Mouse (Mus musculus) embryo, embryonic 10 days (tissue): ENCODE results near the gene Lurap1.

Source experiments
- DNase-seq: peaks from one replicate; pipeline ENCODE4 v3.0.0-alpha.2; 2015; ENCODE audit warnings: low spot score

Gene Lurap1

DNA sequence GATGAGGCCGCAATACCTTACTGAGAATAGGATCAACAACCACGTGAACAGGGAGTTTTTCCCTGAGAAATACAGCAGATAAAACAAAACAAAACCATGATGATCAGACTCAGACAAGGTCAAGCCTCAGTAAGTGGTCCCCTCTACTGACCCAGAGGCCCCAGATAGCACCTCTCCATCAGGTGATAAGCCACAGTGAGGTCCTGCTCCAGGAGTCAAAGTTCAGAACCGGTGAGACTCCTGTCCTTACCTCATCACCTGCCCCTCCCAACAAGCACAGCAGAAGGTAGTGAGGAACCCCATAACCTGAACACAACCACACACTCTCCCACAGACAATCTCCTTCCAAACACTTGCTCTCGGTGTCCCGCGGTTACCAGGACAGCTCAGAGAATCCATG lies 40.4 kb downstream of the Lurap1 start:
- no peak for DNase-seq

DNA sequence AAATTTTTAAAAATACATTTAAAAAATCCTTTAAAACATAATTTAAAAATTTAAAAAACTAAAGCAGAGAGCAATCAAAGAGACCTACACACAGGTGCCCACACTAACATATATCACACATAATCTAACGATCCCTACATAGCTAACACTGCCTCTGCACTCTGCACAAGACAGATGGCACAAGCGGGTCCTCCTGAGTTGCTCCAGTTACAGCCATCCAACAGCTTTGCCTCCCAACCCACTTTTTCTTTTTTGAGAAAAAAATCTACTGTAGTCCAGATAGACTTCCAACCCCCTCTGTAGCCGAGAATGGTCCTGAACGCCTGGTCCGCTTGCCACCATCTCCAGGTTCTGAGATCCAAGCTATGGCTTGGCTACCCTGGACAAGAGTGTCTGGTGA lies 45.9 kb downstream of the Lurap1 start:
- DNase-seq = no peak

DNA sequence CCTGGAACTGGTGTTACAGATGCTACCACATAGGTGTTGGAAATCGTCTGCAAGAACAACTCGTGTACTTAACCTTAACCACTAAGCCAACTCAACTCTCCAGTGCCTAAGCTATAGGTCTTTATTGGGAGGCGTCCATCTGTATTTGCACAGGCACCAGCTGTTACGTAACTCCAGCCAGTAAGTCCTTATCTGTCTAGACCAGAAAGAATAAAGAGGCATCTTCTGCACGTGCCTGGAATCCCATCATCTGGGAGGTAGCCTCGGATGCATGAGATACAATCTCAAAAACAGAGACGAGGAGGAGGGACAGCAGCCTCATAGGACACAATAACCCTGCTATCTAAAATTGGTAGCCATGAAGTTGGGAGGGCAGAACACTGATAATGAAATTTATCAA lies 50.2 kb downstream of the Lurap1 start:
- no peak for DNase-seq

DNA sequence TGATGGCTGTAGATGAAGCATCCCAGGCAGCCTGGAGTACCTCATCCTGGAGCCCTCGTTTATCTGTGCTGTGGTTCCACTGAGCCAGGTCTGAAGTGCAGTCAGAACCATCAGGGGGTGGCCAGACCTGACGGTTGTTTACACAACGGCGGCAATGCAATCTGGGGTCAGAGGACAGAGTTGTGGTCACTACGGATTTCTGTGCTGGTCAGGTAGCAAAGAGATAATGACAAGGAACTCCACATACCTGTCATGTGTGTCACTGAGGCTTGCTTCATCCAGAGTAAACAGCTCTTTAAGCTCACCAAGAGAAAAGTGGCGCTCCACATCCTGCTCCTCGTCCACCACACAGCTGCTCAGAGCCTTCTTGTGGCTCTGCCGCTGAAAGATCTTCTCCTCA lies 53.9 kb downstream of the Lurap1 start:
- no peak for DNase-seq

DNA sequence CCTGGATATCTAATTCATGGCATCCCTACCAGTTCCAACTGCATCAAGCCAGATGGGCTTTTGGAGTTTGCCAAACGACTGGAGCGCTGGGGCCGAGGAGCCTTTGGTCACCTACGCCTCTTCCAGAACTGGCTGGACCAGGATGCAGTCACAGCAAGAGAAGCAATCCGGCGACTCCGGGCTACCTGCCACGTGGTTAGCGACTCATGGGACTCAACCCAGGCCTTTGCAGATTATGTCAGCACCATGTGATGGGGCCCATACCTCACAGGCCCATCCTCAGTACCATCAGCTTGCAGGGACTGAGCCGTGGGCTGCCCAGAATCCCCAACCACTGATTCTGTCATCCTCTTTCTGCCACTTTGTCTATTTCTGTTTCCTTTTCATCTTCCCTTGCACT lies 54.8 kb downstream of the Lurap1 start:
- DNase-seq = no peak

DNA sequence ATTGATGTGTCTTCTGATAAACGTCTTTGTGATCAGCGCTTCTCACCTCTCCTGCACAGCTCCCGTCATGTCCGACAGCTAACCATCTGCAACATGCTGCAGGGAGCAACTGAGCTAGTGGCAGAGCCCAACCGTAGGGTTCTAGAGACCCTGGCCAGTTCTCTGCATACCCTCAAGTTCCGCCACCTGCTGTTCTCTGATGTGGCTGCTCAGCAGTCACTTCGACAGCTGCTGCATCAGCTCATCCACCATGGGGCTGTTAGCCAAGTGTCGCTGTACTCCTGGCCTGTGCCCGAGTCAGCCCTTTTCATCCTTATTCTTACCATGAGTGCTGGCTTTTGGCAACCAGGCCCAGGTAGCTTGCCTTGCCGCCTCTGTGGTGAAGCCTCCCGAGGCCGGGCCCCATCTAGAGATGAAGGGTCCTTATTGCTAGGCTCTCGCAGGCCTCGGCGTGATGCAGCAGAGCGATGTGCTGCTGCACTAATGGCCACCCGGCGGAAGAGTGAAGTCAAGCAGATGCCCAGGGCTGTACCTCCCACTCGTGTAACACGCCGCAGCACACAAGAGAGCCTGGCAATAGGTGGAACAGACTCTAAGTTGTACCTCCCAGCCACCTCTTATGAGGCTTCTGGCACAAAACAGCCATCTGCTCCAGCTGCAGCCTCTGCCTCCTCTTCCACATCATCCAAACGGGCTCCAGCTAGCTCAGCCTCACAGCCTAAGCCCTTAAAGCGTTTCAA lies 62.5 kb downstream of the Lurap1 start:
- DNase-seq = no peak
